Mouse (Mus musculus): ENCODE measurements around the gene Atp5mpl.

DNA sequence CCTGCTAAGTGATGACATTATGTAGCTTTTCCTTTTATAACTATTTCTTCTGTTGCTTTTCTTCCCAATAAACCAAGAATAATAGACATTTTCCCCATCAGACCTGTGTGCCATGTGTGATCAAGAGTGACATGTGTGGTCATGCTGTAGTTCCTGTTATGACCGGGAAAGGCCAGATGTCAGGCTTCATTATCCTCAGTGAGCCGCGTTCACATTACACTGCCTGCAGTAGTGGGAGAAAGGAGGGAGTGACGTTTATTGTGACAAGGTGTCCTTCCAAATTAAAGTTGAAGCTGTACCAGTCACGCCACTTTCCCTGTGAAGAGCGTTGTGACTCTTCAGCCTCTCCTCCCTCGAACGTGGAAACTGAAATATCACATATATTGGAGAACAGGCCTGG is 15.1 kb upstream of the Atp5mpl start:
- TF ChIP-seq CTCF (IDR thresholded peaks at IDR 0.05; ENCODE audit: insufficient read depth, low read depth, low read length) (no peak), POLR2A (IDR thresholded peaks at IDR 0.05; ENCODE audit: insufficient read depth, low read depth, low read length) (no peak)
